Mouse (Mus musculus) urinary bladder, postnatal 36 days (tissue): Measurements from ENCODE around the gene Bsdc1.
"Not testable (repeated sequence)": the region's sequence is repeated elsewhere in the genome, so short reads cannot be mapped to it uniquely, and the experiment has no call there.

Experiments used
- DNase-seq, 2 experiments: peaks; one replicate each; pipeline ENCODE4 v3.0.0; 2022; ENCODE audit warnings: low spot score in 2 of 2, mixed read lengths in 1 of 2

Gene Bsdc1

GRCm38 (mm10) chr4:129461183-129461960 lies at the start of gene Bsdc1:
TSS of gene Bsdc1 (plus strand) at chr4:129461581.
- DNase-seq = peak; percentile 99 to 100

DNA sequence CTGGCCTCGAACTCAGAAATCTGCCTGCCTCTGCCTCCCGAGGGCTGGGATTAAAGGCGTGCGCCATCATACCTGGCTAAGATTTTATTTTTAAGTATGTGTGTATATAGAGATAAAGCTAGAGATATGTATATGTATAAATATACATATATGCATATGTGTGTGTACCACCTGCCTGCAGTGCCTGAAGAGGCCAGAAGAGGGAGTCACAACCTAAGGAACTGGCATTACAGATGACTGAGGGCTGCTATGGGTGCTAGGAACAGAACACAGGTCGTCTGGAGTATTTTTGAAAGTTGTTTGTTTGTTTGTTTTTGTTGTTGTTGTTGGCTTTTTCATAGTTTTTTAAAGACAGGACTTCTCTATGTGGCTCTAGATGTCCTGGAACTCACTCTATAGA lies 45.5 kb upstream of the Bsdc1 start:
- no peak for DNase-seq

DNA sequence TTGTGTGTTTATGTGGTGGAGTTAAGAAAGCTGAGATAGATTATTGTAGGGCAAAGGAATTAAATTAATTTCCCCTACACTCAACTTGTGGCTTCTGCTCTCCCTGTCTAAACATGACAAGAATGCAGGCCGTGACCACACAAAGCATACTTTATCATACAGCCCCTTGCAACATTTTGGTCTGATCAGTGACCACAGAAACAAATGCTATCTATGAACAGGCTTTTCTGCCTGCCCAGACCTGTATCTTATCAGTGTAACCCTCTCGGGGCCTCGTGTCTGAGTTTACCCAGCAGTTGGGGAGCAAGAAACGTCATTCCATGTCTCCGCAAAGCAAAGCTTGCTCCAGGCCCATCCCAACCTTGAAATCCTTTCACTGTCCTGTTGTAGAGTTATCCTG lies 44.9 kb upstream of the Bsdc1 start:
- DNase-seq = peak in 1 of 2 experiments; percentile 30

DNA sequence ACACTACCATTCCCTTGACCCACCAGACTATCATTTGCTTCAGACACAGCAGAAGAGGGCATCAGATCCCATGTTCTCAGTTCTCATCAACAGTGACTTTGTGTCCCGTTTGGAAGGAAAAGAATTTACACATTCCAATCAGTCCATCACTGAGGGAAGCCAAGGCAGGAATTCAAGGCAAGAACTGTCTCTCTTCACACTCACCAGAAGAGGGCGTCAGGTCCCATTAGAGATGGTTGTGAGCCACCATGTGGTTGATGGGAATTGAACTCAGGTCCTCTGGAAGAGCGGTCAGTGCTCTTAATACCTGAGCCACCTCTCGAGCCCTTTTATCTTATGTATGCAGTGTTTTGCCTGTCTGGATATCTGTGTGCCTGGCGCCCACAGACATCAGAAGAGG lies 43.1 kb upstream of the Bsdc1 start:
- no peak for DNase-seq

DNA sequence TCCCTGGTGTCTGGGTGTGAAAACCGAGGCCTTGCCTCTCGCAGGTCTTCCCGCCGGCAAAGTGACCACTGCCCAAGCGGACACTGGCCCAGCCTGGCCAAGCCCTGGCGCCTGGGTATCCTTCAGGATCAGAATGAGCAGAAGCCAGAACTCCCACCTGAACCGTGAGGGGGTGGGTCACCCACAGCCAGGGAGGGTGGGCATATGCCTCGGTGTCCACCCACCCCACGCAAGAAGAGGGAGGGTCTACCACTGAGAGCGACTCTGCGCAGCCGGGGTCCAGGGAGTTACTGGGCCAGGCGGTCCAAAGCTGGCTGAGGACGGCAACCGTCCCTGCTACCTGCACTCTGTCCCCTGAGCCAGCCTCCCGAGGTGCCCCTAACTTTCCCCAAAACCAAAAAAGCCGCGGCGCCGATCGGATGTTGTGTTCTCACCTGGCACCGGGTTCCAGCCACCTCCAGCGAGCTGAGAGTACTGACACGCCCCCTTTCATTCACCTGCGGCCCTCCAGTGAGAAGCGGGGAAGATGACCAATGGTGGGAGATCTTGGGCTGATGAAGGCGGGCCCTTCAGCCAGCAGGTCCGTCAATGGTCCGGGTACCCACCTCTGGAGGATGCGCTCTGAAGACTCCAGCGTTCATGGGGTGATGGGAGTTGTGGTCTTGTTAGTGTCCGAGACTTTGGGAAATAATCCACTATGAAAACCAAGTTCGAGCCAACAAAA lies 20.9 kb upstream of the Bsdc1 start, which contains the start of gene Zbtb8b:
TSS of gene Zbtb8b (minus strand) at position 514 of the 724 bp plus-strand sequence.
- peak; percentile 59 to 67 for DNase-seq

DNA sequence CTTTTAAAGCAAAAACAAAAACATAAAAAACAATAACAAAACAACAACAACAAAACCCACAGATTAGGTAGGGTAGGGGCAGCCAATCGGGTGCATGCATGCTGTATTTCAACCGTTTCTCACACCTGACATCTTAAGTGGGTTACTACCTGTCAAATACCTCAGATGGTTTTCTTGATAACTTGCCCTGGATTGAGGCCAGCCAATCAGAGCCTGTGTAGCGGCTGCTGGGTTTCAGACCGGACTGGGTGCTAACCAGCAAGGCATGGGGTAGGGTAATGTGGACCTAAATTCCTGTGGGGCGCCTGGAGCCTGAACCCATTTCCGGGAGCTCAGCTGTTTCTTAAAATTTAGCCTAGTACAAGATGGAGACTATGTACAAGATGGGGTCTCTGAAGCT lies 20.2 kb upstream of the Bsdc1 start:
- no peak for DNase-seq

DNA sequence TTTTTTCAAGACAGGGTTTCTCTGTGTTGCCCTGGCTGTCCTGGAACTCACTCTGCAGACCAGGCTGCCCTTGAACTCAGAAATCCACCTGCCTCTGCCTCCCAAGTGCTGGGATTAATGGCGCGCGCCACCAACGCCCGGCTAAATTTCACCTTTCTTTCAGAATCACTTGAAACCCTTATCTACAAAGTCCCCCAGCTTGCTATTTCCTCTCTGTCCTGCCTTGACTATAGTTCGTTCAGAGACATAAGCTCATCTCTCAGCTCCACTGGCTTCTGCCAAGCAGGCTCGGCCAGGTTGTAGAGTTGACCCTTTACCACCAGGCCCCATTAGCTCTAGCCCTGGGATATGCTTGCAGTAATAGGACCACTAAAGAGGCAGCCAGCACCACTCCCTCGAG lies 14.0 kb upstream of the Bsdc1 start:
- no peak for DNase-seq

DNA sequence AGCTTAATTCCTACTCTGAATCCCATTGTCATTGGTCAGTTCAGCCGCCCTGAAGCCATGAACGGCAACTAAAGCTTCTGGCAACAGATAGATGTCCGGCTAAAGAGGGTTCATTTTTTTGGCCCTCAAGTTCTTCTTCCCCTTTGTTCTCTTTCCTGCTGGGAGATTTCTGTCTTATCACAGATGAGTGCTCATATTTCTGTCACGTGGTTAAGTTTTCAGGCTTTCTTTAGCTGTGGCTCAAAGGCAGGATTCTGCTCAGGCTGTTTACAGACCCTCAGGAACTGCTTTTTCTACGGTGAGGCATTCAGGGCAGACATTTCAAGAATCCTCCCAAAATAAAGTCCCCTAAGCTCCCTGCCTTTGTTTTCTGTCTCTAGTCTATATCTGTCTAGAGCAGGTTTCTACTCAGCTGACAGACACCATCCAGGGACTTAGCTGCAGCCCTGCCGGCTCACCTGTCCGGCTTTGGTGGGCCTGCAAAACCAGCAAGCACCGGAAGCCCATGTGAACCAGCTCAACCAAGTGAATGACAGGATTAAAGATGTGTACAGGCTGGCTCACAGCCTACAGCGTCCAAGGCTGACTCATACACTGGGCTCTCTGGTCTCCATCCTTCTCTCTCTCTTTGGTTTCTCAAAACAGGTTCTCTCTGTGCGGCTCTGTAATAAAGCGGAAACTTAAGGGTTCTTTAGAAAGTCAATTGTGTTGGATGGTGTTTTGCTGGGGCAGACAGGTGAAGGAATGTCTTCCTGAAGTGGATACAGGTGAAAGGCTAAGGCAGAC lies 13.4 kb upstream of the Bsdc1 start:
- no peak for DNase-seq

GRCm38 (mm10) chr4:129448713-129449112 lies 12.7 kb upstream of the Bsdc1 start:
- no peak for DNase-seq

- DNase-seq = no peak
Observed at GRCm38 (mm10) chr4:129450851-129451250, 10.5 kb upstream of the Bsdc1 start.

DNA sequence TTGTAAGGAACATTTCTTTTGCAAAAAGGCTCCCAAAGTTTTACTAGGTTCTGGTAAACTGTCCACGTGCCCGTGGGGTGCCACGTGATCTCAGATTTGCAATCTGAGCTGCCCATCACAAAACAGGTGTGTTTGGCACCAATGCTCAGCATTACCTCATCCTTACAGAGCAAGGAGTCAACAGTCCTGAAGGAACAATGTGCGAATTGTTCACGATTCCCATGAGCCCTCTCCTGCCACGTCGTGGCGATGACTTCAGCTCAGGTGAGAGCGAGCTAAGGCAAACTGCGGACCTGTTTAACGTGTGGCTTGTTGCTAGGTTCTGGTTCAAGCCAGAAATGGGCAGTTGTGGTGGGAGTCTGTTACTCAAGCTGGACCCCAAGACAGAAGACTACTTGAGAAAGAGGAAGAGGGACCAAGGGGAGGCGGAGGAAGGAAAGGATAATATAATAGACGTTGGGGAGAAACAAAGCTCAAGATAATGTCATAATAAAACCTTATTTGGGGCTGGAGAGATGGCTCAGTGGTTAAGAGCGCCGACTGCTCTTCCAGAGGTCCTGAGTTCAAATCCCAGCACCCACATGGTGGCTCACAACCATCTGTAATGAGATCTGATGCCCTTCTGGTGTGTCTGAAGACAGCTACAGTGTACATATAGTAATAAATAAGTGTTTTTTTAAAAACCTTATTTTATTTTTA lies 9.8 kb upstream of the Bsdc1 start:
- no peak for DNase-seq

DNA sequence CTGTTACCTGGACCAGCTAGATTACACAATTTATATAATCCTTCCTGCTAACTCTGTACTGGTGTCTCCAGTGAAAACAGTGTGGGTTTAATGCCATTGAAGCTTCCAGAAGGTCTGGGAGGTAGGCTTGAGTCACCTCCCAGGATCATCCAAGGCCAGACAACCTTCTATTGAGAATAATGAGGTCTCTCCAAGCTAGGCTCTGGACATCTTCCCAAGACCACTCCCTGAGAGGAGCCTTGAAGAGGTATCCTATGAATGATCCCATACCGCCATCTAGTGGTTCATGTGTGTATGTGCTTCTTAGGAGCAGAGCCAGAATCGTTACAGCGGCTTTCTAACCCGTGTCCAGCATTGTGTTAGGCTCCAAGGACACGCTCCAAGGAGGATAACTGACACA lies 6.1 kb upstream of the Bsdc1 start:
- DNase-seq = peak; percentile 30 to 50

GRCm38 (mm10) chr4:129456126-129456525 lies 5.3 kb upstream of the Bsdc1 start:
- DNase-seq = no peak

- DNase-seq = not testable (repeated sequence)
Observed at GRCm38 (mm10) chr4:129457311-129457710, 4.1 kb upstream of the Bsdc1 start.

GRCm38 (mm10) chr4:129459726-129460125 lies 1.7 kb upstream of the Bsdc1 start:
- DNase-seq = no peak

DNA sequence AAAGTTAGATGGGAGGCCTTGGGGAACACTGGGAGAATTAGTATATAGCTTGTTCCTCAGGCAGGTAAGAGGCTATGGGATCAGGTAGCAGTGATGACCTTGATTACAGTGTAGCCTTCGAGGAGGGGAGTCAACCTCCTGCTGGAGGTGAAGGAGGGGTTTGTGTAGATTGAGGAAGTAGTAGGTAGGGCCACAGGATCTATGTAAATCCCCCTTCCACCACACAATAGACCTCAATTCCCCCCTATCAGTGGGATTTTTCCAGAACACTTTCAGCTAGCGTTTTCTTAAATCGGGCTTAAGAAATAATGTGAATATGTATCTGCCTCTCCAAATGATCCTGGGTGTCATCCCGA lies 576 bp upstream of the Bsdc1 start:
- no peak for DNase-seq

- DNase-seq = no peak
Observed at GRCm38 (mm10) chr4:129462118-129462517, 737 bp downstream of the Bsdc1 start.

GRCm38 (mm10) chr4:129463097-129464059 lies 2.0 kb downstream of the Bsdc1 start:
- no peak for DNase-seq

DNA sequence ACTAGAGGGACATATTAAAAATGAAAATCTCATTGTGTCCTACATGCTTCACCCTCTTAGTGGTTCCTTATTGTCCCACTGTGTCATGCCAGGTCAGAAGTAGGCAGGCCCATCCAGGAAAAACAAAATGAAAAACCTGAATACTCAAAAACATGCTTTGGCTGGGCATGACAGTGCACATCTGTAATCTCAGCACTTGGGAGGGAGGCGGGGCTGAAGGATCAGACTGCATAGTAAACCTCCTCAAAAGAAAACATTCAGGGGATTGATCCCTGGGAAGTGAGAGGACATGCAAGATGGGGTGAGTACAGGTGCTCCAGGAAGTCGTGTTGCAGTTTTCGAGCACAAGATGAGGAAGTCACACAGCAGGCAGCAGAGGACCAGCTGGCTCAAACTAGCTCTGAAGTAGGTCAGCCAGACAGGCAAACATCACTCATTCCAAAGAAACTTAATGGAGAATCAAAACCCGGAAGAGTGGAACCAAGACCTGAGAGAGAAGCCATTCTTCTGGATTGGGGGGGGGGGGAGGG lies 3.0 kb downstream of the Bsdc1 start:
- DNase-seq = no peak

- no peak for DNase-seq
Observed at GRCm38 (mm10) chr4:129476047-129476446, 14.7 kb downstream of the Bsdc1 start.
